Mouse (Mus musculus) layer of hippocampus, postnatal 36 days (tissue): ENCODE measurements around the gene Rtl8a. TPM values are rescaled to one million over a fixed set of nuclear protein-coding genes. Genes with fewer than 3 reads are reported as not detected.
A peak's percentile ranks its signal among the peaks of the same experiment; 100 is the strongest.
"Not testable (repeated sequence)": the region's sequence is repeated elsewhere in the genome, so short reads cannot be mapped to it uniquely, and the experiment has no call there.

Source experiments
- DNase-seq, 2 experiments: peaks; one replicate each; pipeline ENCODE4 v3.0.0; 2022
- total RNA-seq, 2 experiments: library from RNA; stranded (reverse); gene quantifications; 2 replicates each; pipeline ENCODE4 v1.2.3; 2021

Rtl8a gene
- 100 to 1,000 TPM; 187 to 256 TPM for total RNA-seq

- peak; percentile 62 to 65 for DNase-seq
Measured at GRCm38 (mm10) chrX:53642980-53643961, at the start of gene Rtl8a. TSS of gene Rtl8a (minus strand) at chrX:53643682.

GRCm38 (mm10) chrX:53693141-53693540, 49.7 kb upstream of the Rtl8a start:
- DNase-seq: no peak

- no peak for DNase-seq
Measured at GRCm38 (mm10) chrX:53692065-53692464, 48.6 kb upstream of the Rtl8a start.

GRCm38 (mm10) chrX:53684676-53685075, 41.2 kb upstream of the Rtl8a start:
- not testable (repeated sequence) for DNase-seq

- DNase-seq: not testable (repeated sequence)
Measured at GRCm38 (mm10) chrX:53682650-53683049, 39.2 kb upstream of the Rtl8a start.

- peak; percentile 40 to 66 for DNase-seq
Measured at GRCm38 (mm10) chrX:53676943-53677342, 33.5 kb upstream of the Rtl8a start.

- not testable (repeated sequence) for DNase-seq
Measured at GRCm38 (mm10) chrX:53670696-53671095, 27.2 kb upstream of the Rtl8a start.

- DNase-seq: peak; percentile 82 to 83
Measured at GRCm38 (mm10) chrX:53670294-53670693, 26.8 kb upstream of the Rtl8a start, which contains the start of gene Rtl8b. TSS of gene Rtl8b (minus strand) at chrX:53670408.

- DNase-seq: not testable (repeated sequence)
Measured at GRCm38 (mm10) chrX:53669557-53670270, 26.2 kb upstream of the Rtl8a start.

GRCm38 (mm10) chrX:53652917-53653316, 9.4 kb upstream of the Rtl8a start:
- not testable (repeated sequence) for DNase-seq

GRCm38 (mm10) chrX:53645885-53646284, 2.4 kb upstream of the Rtl8a start:
- DNase-seq: no peak

GRCm38 (mm10) chrX:53642604-53642979, 890 bp downstream of the Rtl8a start:
- peak in 1 of 2 experiments; percentile 8 for DNase-seq

GRCm38 (mm10) chrX:53638107-53638506, 5.4 kb downstream of the Rtl8a start:
- not testable (repeated sequence) for DNase-seq

- not testable (repeated sequence) for DNase-seq
Measured at GRCm38 (mm10) chrX:53611395-53611794, 32.1 kb downstream of the Rtl8a start.

GRCm38 (mm10) chrX:53610571-53610970, 32.9 kb downstream of the Rtl8a start:
- peak; percentile 10 to 55 for DNase-seq

- not testable (repeated sequence) for DNase-seq
Measured at GRCm38 (mm10) chrX:53608879-53609278, 34.6 kb downstream of the Rtl8a start, which contains the start of gene Gm14597. TSS of gene Gm14597 (minus strand) at chrX:53608979.

- peak; percentile 9 to 14 for DNase-seq
Measured at GRCm38 (mm10) chrX:53608122-53608813, 35.2 kb downstream of the Rtl8a start.

- peak; percentile 73 to 76 for DNase-seq
Measured at GRCm38 (mm10) chrX:53607242-53608121, 36.0 kb downstream of the Rtl8a start, which contains the start of gene Rtl8c. TSS of gene Rtl8c (plus strand) at chrX:53608032.

- not testable (repeated sequence) for DNase-seq
Measured at GRCm38 (mm10) chrX:53606176-53606575, 37.3 kb downstream of the Rtl8a start.

GRCm38 (mm10) chrX:53599993-53600392, 43.5 kb downstream of the Rtl8a start:
- peak; percentile 37 for DNase-seq
